Mouse (Mus musculus) frontal cortex, postnatal 36 days (tissue): ENCODE measurements around the gene Sf3b6.
A peak's percentile ranks its signal among the peaks of the same experiment; 100 is the strongest.
"Not testable (repeated sequence)": the region's sequence is repeated elsewhere in the genome, so short reads cannot be mapped to it uniquely, and the experiment has no call there.

Experiments used
- DNase-seq, 2 experiments: peaks; one replicate each; pipeline ENCODE4 v3.0.0; 2022; ENCODE audit warnings: low spot score in 2 of 2

Sf3b6 gene

DNA sequence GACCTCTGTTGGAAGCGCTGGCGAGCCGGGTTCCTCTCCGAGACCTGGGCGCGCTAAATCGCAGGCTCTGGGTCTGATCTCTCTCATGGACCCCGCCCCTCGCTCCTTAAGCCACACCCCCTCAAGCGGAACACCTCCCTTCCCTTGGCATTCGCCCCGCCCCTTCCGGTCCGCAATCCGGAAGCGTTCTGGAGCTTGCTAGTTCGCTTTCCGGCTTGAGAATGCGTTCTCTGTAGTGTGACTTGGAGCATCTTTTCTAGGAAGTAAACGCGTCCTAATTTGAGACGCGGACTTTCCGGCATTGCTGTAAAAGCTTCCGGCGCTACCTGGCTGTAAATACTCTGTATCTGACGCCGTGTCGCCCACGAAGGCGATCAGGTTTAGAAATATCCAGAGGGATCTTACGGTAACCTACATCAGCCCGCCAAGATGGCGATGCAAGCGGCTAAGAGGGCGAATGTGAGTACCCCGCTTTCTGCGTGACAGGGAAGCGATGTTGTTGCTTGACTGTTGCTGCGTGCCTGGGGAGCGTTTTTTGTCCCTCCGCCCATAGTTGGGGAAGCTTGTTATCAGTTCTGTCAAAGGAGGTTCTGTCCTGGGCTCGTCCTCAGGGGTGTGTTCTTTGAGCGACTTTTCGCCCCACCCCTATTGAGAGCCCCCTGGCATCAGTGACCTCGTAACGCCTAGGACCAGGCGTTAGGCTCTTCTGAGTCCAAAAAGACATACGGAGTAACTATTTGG lies at the start of gene Sf3b6:
Gene Sf3b6 (plus strand): TSS at position 184 of the 741 bp plus-strand sequence.
- DNase-seq, result peak; percentile 95 to 97

DNA sequence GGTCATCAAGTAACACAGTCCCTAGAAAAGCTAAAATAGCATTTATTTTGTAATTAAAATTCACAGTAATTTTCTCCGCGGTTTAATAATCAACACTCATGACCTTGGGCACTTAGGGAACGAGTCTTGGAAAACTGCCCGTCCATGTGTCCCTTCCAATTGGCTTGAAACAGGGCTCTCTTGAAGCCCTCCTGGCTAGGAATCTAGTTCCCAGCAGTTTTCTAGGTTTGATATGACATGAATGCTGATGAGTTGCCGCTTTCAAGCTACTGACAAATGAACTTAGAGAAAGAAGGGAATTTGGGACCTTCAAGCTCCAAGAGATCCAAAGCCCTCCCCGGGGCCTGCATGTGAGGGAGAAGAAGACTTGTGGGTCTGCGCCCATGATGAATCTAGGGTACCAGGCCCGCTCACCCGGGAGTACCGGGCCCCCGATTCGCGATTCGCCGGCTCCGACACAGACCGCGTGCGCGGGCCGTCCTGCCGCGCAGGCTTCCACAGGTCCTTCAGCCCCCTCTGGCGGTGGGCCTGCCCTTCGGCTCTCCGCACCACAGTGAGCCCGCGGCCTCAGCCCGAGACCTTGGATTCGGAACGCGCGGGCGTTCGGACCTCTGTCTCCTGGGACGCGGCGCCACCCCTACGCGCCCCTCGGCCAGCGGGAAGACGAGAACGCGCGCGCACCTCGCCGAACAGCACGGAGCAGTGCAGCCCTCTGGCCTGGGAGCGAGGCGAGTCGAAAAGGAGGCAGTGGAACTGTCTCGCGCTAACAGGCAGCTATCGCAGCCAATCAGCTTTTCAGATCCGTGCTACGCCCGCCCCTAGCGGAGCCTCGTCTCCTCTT lies 48.6 kb upstream of the Sf3b6 start, which contains the start of the genes Pfn4 and Fam228b:
Gene Pfn4 (plus strand): TSS at position 531 of the 841 bp plus-strand sequence.
Gene Fam228b (minus strand): TSS at position 776 of the 841 bp plus-strand sequence.
- DNase-seq, result peak; percentile 98 to 99

DNA sequence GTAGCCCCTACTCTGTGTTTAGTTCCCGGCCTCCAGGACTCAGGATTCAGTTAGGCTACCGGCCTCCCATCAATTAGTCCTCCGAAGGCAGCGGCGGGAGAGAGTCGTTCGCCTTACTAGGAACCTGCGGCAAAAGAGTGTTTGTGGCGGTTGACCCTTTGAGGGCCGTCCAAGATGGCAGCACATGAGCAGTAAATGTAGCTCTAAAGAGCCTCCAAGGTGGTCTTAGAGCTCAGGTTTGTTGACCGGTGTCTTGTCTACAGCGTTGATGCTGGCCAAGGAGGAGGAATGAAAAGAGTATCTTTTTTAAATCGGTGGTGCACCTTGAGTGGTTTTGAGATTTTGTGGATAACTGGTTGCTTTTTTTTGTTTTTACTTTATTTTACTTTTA lies 48.0 kb upstream of the Sf3b6 start:
- no peak for DNase-seq

DNA sequence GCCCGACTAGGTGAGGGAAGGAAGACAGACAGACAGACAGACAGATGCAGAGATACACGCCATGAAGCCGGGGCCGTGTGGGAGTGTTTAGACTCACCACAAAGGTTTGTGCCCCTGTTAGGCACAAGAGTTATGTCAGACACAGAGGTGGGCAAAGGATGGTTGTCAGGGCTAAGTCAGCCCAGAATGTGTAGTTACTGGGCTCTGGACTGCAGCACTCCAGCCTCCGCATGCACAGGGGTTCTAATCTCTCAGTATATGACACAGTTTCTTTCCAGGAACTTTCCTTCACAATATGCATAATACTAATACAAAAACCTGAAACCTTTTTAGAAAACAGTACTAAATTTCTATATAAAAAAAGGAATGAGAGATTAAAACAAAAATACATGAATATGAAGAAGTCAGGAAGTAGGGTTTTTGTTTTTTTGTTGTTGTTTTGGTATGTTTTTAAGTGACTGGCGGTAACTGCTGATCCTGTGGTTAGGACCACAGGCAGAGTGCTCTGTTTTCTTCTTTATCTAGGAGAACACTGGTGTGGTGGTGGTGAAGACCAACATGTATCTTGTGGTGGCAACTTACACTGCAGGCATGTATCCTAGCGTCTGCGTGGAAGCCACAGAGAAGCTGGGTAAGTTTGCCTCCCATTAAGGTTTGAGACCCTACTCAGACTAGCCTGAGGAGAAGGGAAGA lies 42.3 kb upstream of the Sf3b6 start:
- DNase-seq, result no peak

DNA sequence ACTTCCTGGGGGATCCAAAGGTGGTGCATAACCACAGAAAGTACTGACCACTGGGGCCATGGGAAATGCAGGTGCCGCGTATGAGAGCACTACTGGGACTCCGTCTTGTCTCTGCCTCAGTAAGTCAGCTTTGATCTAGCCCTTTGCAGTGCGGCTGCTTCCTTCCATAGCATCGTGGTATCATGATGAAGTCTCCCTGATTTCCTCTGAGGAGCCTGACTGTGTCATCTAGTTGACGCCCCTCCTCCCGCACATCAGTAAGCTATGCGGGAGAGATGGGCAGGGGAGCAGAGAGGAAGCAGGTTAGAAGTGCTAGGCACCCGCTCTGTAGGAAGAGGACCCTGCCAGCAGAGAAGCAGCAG lies 41.8 kb upstream of the Sf3b6 start:
- DNase-seq, result no peak

DNA sequence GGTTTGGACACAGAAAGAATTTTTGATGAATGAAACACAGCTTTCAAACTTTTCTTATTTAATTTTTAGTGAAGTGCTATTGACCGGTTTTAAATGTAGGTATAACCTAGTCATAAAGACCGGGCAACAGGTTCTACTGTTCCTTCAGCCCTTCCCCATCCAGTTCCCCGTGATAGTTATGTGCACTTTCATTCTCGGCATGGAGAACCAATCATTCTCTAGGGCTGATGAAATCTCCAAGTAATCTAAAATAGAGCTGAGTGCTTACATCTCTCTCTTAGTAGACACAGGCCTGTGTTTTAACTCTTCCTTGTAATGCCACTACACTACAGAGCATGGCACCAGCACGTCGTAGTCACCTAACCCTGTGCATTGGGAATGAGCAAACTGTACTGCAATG lies 39.6 kb upstream of the Sf3b6 start:
- DNase-seq, result no peak

DNA sequence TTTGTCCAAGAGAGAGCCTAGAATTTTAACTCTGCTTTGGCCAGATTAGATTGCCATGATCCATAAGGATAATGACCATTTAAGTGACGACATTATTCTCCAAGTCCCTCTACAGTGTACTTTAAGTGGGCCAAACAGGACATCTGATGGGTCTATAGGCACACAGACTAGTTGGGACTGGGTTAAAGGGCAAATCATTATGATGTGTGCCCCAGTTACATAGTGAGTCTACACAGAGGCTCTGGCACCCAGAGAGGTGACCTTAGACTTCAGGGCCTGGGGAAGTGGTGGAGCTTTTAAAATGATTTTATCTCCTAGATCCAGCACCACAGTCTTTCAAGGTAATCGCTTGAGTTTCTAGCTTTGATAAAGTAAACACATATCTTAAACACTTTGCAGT lies 37.1 kb upstream of the Sf3b6 start:
- DNase-seq, result no peak

DNA sequence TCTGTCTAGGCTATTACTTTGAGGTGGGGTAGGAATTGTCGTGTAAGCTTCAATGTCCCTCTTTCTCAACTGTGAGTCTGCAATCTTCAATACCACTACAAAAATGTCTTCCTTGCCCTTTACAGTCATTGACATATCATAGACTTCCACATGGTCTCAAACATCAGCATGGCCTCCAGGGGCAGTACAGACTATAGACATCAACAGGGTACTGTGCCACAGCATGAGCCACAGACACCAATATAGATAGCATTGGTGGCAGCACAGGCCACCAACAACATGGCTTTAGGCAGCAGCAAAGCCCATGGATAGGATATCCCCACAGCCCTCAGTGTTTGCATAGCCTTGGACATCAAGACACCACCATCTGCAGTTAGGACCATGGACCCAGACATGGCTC lies 36.1 kb upstream of the Sf3b6 start:
- DNase-seq, result no peak

DNA sequence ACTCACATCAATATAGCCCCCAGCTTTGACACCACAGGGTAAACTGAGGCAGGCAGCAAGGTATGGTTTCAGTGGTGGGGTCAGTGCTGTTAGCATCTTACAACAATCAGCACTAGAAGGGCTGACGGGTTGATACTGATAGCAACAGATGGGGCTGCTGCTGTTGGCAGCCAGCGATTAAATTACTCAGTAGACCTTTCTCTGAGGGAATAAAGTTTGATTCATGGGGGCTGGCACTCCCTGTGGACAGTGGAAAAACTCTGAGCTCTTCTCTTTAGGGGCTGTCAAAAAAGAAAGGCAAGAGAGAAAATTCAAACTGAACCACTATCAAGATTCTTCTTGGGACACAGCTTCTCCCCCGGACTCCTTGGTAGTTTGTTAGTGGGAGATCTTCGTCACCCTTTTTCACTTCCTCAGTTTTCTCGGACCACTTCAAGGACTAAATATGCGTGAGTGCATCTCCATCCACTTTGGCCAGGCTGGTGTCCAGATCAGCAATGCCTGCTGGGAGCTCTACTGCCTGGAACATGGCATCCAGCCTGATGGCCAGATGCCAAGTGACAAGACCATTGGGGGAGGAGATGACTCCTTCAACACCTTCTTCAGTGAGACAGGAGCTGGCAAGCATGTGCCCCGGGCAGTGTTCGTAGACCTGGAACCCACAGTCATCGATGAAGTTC lies 35.5 kb upstream of the Sf3b6 start:
- DNase-seq, result not testable (repeated sequence)

DNA sequence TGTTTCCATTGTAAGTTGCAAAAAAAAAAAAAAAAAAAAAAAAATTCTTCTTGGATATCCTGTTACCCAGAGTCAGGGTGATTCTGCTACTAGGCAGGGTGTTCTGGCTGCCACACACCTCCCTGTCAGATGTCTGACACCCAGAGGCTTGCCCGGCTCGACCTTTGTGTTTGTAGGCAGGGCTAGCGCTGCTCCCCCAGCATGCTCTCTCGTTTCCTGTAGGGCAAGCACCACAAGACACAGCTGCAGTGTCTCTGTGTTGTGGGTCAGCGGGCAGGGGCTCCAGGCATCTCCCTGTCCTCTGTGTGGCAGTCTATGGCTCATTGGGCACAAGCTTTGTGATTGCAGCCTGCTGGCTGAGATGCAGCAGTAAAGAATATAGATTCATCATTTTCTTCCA lies 33.7 kb upstream of the Sf3b6 start:
- no peak for DNase-seq

DNA sequence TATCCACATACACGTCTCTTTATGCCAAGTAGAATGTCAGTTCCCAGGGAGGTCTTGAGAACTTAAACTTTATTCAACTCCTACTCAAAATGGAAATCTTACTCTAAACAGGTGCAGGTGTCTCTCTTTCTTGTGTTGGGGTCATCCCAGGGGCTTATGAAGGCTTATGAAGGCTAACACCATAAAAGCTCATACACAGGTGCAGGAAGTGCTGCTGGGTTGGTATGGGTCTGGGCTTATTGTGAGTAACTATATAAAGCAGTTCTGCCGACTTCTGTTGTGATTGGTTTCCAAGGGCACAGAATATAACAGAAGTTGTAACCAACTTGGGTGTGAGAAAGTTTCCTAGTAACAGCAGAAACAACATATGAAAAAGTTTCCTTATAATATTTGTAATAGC lies 32.9 kb upstream of the Sf3b6 start:
- DNase-seq, result no peak

DNA sequence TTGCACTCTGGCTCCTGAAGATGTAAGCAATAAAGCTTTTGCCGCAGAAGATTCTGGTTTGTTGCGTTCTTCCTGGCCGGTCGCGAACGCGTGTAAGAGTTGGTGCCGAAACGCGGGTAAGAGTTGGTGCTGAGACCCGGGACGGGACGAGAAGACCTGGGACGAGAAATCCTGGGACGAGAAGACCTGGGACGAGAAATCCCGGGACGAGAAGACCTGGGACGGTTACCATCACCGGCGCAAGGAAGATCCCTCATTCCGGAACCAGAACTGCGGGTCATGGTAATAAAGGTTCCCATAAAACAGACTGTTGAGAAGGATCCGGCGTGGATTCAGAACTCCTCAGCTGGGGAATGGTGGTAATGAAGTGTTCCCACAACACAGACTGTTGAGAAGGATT lies 29.2 kb upstream of the Sf3b6 start:
- DNase-seq, result not testable (repeated sequence)

DNA sequence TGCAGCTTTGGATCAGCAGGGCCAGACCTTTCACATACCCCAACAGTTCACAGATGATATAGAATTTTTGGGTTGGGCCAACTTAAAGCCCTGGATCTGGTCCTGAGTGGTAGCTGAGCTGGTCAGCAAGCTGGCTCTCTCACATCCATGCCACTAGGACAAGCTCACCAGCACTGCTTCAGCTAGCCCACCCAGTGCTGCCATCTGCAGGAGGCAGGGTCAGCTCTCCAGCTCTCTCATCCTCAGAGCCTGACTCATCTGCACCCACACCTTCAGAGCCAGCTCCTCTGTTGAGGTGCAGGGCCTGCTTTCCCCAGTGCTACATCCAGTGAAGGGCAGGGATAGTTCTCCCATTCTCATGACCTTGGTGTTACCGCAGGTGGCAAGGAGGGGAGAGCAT lies 23.6 kb upstream of the Sf3b6 start:
- peak in 1 of 2 experiments; percentile 8 for DNase-seq

DNA sequence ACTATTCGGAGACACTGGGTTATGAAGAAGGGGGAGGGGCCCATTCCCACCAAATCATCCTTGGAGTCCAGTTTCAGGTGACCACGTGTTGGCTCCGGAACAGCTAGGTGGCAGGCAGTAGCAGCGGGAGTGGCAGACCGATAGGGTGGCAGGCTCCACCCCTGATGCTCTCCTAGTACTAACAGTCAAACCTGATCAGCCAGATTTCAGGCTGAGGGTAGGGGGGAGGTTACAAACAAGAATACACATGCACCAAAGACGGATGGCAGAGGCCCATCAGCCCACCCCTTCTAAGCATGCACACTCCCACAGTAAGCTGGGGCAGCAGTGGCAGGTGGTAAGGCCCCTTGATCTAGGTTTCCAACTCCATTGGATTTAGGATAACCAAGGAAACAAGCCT lies 19.9 kb upstream of the Sf3b6 start:
- not testable (repeated sequence) for DNase-seq

DNA sequence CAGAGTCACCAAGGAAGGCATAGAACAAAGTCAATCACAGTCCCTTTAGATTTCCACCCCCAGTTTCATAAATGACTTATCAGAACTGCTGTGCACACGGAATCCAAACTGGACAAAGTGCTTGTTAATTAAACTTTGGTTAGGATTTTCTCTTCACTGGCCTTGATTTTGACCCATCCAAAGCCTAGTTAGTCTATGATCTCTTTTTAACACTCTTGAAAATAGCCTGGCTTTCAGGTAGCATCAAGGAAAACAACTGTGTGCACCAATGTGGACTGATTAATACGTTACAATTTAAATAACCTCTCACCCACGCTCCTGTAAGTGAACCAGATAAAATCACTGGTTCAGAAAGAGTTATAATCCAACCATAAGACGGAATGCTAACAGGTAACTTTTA lies 6.3 kb upstream of the Sf3b6 start:
- no peak for DNase-seq

DNA sequence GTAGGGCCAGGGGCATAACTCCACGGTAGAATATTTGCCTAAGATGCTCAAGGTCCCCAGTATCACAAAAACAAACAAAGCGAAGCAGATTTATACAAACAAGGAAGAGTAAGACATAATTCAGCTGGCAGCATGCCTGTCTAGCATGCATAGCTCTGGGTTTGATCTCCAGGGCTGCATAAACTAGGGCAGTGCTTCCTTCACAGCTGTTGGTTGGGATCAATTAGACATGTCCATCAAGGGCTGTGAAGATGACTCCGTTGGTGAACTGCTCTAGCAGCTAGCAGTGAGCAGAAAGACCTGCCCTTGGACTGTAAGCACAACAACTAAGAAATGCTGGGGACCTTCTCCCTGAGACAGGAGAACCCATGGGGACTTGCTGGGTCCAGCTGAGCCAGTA lies 5.6 kb upstream of the Sf3b6 start:
- no peak for DNase-seq

DNA sequence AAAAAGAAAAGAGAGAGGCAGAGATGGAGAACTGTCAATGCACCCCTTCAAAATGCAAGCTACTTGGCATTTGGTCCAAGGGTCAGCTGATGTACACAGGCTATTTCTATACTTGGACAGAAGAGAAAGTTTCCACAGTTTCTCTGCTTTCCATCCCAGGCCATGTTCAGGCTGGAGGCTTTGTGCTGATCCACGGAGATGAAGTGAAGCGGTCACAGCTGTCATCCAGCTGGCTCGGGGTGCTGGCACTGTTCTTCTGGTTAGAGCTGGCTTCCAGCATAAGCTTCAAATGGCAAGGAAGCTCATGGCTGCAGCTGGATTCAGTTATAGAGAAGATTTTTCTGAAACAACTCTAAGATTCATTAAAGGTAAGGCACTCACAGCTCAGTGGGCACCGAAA lies 3.7 kb upstream of the Sf3b6 start:
- DNase-seq, result no peak

DNA sequence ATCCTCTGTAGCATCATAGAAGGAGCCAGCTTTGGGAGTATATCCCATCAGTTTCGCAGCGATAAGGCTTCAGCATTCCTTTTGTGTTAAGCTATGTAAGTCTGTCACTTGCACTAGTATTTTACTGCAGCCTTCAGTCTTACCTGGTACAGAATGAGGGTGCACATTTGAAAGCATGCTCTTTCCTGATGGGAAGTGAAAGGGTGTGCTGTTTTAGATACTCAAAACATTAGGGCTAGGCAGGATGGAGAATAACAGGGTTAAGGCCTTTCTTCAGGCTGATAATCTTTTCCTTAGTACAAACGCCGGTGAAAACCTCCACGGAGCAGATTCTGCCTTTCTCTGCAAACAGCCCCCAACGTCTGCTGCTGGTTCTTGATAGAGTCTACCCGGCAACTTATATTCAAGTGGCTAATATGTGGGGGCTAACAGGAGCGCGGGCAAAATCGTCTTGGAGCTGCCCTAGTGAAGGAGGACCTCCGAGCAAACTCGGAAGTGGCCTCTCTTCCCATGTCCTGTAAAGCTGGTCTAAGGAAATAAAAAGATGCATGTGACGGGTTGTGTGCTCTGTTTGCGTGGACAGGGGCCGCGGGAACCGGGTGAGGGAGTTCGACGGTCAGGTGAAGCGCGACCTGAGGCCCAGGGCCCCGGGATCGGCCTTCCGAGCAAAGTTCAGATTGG lies 524 bp upstream of the Sf3b6 start:
- DNase-seq, result no peak

DNA sequence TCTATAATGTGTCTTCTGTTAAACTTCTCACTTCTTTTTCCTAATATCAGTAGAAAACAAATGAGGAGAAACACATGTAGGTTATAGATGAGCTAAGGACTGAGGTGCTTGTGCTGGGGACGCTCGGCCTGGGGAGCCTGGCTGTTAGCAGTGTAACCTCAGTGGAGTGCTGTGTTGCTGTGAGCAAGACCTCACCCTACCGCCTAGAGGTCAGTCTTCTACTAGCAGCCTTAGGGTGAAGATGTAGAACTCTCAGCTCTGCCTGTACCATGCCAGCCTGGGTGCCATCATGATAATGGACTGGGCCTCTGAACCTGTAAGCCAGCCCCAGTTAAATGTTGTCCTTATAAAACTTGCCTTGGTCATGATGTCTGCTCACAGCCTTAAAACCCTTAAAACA lies 9.9 kb downstream of the Sf3b6 start:
- DNase-seq, result no peak

DNA sequence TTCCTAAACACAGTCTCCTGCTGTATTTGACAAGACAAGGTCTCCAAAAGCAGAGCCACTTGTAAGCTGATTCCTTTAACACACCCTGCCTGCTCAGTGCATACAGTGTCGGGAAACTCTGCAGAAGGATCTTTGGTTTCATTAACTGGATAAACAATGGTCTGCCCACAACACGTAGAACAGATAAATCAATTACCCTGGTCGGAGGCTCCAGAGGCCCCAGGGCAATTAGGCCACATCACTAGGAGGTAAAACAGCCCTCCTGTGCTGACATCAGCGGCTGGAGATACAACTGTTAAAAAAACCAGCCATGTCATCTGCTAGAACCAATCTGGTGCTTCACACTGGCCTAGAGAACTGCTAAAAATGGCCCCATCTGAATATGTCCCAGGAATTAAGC lies 19.6 kb downstream of the Sf3b6 start:
- DNase-seq, result peak in 1 of 2 experiments; percentile 30

DNA sequence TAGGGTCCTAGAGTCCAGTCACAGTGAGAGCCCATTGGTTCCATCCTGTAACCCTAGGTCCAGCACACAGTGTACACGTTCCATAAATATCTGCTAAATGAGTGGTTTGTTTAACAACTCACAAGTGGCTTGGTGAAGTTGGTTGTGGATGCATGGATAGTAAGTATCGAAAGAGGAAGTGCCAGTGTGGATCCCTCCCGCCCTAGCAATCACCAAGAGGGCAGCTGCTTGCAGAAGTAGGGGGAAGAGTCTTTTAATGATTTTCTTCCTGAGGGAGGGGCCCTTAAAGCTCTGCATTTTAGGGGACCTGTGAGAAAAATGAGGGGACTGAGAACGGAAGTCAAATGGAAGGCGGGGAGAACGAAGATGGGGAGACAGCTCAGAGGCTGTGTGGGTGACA lies 22.7 kb downstream of the Sf3b6 start:
- DNase-seq, result no peak
